Mouse (Mus musculus): ENCODE results near the gene Slc25a47. TPM values are rescaled to one million over a fixed set of nuclear protein-coding genes. Genes with fewer than 3 reads are reported as not detected.

Slc25a47 gene
- polyA plus RNA-seq, 1 experiment from 2014 or later: 16.6 TPM

DNA sequence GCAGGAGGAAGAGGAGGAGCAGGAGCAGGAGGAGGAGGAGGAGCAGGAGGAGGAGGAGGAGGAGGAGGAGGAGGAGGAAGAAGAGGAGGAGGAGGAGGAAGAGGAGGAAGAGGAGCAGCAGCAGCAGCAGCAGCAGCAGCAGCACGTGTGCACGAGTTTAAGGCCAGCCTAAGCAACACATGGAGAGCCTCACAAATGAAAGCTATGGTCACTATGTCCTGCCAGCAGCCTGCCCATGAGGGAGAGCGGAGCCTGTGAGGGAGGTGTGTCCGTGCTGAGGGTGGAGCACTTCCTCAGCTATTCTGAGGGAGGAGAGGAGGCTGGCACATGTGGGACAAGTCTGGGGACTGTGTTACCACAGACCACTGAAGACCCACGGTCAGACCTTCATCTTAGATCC, 37.3 kb downstream of the Slc25a47 start:
- H3K4me1 ChIP-seq: no peaks in the 10 kb centered on the region
- peaks cover 90% of the 10 kb centered on the region for H3K36me3 ChIP-seq
- no peak overlapping the region for H3K9ac ChIP-seq
- no peaks in the 10 kb centered on the region for H3K9me3 ChIP-seq
- H3K4me3 ChIP-seq: no peak overlapping the region
- 81% methylated on average over 5 of the region's 5 CpGs for WGBS
- no peaks in the 10 kb centered on the region for H3K27me3 ChIP-seq
- H3K4me2 ChIP-seq: no peak overlapping the region
- ATAC-seq (ENCODE audit: insufficient number of reproducible peaks, insufficient read depth, low FRiP score, low TSS enrichment, low read depth): no peak
- no peak overlapping the region for H3K27ac ChIP-seq

DNA sequence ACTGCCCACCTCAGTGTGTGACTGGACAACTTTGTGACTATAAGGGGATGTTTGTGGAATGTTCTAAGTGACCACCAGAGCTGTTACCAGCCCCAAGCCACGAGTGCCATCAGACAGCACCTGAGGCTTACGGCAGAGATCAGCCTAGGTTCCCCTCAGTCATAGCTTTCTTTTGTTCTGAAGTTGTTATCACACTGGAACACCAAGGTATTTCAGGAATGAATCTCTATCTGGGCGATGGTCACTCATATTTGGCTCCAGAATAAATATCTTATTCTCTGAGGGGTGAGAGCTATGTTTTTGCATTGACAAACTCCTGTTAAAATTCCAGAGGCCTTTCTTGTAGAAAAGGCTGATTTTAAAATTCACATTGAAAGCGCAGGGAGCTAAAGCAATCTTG, 43.3 kb downstream of the Slc25a47 start:
- no peaks in the 10 kb centered on the region for H3K4me1 ChIP-seq
- WGBS: 90% methylated on average over 4 of the region's 4 CpGs
- no peak overlapping the region for H3K9ac ChIP-seq
- H3K27ac ChIP-seq: no peak overlapping the region
- peaks cover 91% of the 10 kb centered on the region for H3K36me3 ChIP-seq
- no peak overlapping the region for H3K4me2 ChIP-seq
- ATAC-seq (ENCODE audit: insufficient number of reproducible peaks, insufficient read depth, low FRiP score, low TSS enrichment, low read depth): no peak
- no peaks in the 10 kb centered on the region for H3K9me3 ChIP-seq
- H3K27me3 ChIP-seq: no peaks in the 10 kb centered on the region
- H3K4me3 ChIP-seq: no peak overlapping the region

DNA sequence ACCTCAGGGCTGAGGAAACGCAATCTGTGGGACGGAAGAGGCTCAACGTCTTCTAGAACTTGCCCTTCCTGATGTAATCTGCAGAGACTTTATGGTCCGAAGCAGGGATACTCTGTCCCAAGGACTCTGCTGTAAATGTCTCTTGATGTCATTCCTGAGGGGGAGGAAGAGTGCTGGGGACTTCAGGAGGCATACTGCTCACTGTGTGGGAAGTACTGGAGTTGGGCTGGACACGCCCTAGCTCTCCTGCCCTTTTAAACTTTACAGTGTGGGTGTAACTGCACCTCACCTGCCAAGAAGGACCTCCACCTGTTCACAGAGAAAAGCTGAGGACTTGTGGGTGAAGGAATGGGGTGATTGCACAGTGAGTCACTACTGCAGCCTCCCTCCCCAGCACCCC, 44.8 kb downstream of the Slc25a47 start:
- Histone ChIP-seq H3K36me3 (peaks cover 90% of the 10 kb centered on the region), H3K27ac (no peak overlapping the region), H3K4me3 (no peak overlapping the region), H3K27me3 (no peaks in the 10 kb centered on the region), H3K9me3 (no peaks in the 10 kb centered on the region), H3K4me1 (no peaks in the 10 kb centered on the region), H3K4me2 (no peak overlapping the region), H3K9ac (no peak overlapping the region)
- WGBS: 91% methylated on average over 5 of the region's 5 CpGs
- no peak for ATAC-seq (ENCODE audit: insufficient number of reproducible peaks, insufficient read depth, low FRiP score, low TSS enrichment, low read depth)

DNA sequence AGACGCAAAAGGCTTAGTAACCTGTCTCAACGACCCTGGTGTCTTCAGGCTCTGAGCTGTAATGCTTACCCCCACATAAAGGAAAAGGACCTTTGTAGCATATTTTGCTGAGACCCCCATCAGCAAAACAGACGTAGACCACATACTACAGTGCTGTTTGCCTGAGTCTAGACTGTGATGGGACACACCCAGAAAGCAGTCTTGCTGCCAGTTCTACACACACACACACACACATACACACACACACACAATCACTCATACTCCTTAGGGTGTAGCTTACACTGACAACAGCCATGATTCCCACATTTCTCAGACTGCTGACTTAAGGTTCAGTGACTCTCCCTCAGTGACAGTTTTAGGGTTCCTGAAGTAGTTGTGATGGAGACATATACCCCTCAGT, 45.3 kb downstream of the Slc25a47 start:
- Histone ChIP-seq H3K9me3 (no peaks in the 10 kb centered on the region), H3K27ac (no peak overlapping the region), H3K27me3 (no peaks in the 10 kb centered on the region), H3K9ac (no peak overlapping the region), H3K4me3 (no peak overlapping the region), H3K4me1 (no peaks in the 10 kb centered on the region), H3K4me2 (no peak overlapping the region), H3K36me3 (peaks cover 90% of the 10 kb centered on the region)
- WGBS: 84% methylated on average over 3 of the region's 3 CpGs
- no peak for ATAC-seq (ENCODE audit: insufficient number of reproducible peaks, insufficient read depth, low FRiP score, low TSS enrichment, low read depth)

DNA sequence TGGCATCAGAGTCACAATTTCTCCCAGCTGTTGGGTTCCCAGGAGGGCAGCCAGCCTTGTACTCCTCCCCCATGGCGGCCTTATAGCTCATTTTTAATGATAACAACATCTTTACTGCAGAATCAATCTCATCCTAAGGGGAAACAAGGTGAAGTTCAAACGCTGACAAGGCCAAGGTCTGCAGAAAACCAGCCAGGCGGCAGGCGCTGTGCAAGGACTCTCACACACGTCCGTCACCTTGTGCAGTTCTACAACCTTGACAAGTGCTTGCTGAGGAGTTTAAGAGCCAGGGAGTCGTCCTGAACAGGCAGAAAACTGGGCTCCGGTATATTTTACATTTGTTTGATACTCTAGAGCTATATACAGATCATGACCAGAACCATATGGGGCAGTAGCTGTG, 46.9 kb downstream of the Slc25a47 start:
- Histone ChIP-seq H3K9me3 (no peaks in the 10 kb centered on the region), H3K27ac (no peak overlapping the region), H3K4me1 (no peaks in the 10 kb centered on the region), H3K9ac (no peak overlapping the region), H3K36me3 (peaks cover 95% of the 10 kb centered on the region), H3K4me3 (no peak overlapping the region), H3K27me3 (no peaks in the 10 kb centered on the region), H3K4me2 (no peak overlapping the region)
- 86% methylated on average over 8 of the region's 8 CpGs for WGBS
- ATAC-seq (ENCODE audit: insufficient number of reproducible peaks, insufficient read depth, low FRiP score, low TSS enrichment, low read depth): no peak

DNA sequence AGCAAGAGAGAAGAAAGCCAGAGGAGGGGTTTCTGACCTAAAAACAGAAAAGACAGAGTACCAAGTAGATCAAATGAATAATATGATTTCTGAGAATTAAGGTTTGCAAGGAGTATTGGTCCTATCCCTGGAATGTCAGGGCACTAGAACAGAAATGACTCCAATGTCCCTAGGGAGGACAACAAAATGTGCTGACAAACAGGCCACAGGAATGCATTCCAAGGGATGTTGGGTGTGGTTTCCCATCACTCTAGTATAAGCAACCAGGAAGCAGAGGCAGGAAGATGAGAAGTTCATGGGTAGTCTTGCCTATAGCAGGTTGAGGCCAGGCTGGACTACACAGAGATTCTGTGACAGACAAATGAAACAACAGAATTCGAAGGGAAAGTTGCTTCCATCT, 50.1 kb downstream of the Slc25a47 start:
- no peak overlapping the region for H3K27ac ChIP-seq
- H3K9me3 ChIP-seq: no peaks in the 10 kb centered on the region
- 92% methylated on average over 1 of the region's 1 CpGs for WGBS
- ATAC-seq (ENCODE audit: insufficient number of reproducible peaks, insufficient read depth, low FRiP score, low TSS enrichment, low read depth): no peak
- no peak overlapping the region for H3K9ac ChIP-seq
- peaks cover 91% of the 10 kb centered on the region for H3K36me3 ChIP-seq
- no peaks in the 10 kb centered on the region for H3K27me3 ChIP-seq
- no peak overlapping the region for H3K4me2 ChIP-seq
- H3K4me3 ChIP-seq: no peak overlapping the region
- H3K4me1 ChIP-seq: no peaks in the 10 kb centered on the region

DNA sequence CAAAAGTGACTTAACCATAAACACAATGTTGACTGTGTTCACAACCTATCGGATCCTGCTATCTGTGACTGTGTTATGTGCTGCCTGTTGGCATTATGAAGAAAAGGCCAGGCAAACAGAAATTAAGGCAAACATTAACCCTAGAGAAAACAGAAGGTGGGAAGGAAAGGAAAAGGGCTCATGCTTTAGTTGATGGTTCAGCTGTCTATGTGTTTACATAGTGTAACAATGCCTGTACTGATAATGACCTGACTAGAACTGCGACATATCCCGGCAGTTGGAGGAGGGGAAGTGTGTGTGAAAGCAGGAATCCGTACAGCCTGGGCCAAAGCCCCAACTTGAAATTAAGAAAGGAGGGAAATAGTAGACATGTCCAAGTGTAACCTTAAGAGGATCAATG, 51.2 kb downstream of the Slc25a47 start:
- no peaks in the 10 kb centered on the region for H3K4me1 ChIP-seq
- H3K4me2 ChIP-seq: no peak overlapping the region
- H3K9me3 ChIP-seq: no peaks in the 10 kb centered on the region
- no peak for ATAC-seq (ENCODE audit: insufficient number of reproducible peaks, insufficient read depth, low FRiP score, low TSS enrichment, low read depth)
- WGBS: 86% methylated on average over 4 of the region's 4 CpGs
- no peak overlapping the region for H3K9ac ChIP-seq
- H3K4me3 ChIP-seq: no peak overlapping the region
- H3K36me3 ChIP-seq: peaks cover 82% of the 10 kb centered on the region
- H3K27ac ChIP-seq: no peak overlapping the region
- H3K27me3 ChIP-seq: no peaks in the 10 kb centered on the region

DNA sequence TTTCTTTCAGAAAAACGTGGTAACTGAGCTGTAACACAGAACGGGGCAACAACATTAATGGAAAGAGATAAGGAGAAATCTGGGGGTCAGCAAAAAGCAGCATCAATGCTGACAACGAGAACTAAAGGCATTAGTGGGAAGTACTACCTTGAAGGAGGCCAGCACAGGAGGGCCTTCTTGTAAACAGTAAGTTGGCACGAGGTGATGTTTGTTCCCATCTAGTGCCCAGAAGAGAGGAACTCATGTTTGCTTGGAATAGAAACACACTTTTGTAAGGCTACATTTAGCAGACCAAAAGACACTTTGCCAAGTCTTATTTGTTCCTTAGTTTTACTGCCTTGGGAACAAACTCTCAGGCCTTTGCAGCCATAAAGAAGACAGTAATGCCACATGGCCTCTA, 52.8 kb downstream of the Slc25a47 start:
- WGBS: 76% methylated on average over 4 of the region's 4 CpGs
- ATAC-seq (ENCODE audit: insufficient number of reproducible peaks, insufficient read depth, low FRiP score, low TSS enrichment, low read depth): no peak
- H3K4me3 ChIP-seq: no peak overlapping the region
- H3K27me3 ChIP-seq: no peaks in the 10 kb centered on the region
- no peak overlapping the region for H3K4me2 ChIP-seq
- H3K4me1 ChIP-seq: peaks cover 14% of the 10 kb centered on the region
- no peak overlapping the region for H3K27ac ChIP-seq
- no peak overlapping the region for H3K9ac ChIP-seq
- no peaks in the 10 kb centered on the region for H3K9me3 ChIP-seq
- peaks cover 66% of the 10 kb centered on the region for H3K36me3 ChIP-seq

DNA sequence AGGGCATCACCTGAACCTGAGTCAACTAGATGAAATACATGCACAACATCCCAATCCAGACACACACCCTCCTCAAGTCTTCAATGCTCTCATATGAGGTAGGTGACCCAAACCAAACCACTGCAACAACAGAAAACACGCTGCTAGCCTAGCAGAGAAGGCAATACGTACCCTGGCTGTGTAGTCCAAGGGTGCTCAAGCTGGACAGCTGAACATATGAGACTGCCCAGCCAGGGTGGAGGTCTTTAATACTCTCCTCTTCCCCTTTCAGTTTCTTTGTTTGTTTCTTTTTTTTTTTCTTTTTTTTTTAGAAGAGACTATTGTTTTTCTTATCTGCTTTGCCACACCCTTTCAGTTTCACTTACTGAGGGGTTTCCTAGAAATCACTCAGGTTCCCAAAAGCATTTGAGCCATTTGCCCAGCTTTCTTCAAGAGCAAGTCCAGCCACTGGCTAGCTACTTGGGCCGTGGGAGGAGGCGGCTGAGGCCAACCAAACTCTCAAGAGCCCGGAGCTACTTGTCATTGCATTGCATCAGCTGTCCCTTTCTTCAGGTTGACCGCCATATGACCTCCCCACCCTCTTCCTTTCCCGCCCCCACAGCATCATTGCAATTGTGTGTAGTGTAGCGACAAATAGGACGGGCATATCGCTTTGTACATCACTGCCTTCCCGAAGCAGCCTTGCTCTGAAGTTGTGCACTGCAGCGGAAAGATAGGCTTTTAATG, 57.3 kb downstream of the Slc25a47 start, which contains the start of gene Wdr25:
Wdr25 (plus strand) TSS at position 643 of the 726 bp plus-strand sequence.
- no peak for ATAC-seq (ENCODE audit: insufficient number of reproducible peaks, insufficient read depth, low FRiP score, low TSS enrichment, low read depth)
- Histone ChIP-seq H3K9me3 (no peaks in the 10 kb centered on the region), H3K27ac (peak within 1 kb of the TSS; percentile 13; the same call in 1 of the 2 replicates), H3K36me3 (peaks cover 28% of the 10 kb centered on the region), H3K4me1 (peaks cover 21% of the 10 kb centered on the region), H3K4me2 (peak within 1 kb of the TSS; percentile 95), H3K4me3 (peak within 1 kb of the TSS; percentile 86), H3K9ac (peak within 1 kb of the TSS; percentile 79), H3K27me3 (no peaks in the 10 kb centered on the region)
- WGBS: 22% methylated on average over 12 of the region's 12 CpGs

DNA sequence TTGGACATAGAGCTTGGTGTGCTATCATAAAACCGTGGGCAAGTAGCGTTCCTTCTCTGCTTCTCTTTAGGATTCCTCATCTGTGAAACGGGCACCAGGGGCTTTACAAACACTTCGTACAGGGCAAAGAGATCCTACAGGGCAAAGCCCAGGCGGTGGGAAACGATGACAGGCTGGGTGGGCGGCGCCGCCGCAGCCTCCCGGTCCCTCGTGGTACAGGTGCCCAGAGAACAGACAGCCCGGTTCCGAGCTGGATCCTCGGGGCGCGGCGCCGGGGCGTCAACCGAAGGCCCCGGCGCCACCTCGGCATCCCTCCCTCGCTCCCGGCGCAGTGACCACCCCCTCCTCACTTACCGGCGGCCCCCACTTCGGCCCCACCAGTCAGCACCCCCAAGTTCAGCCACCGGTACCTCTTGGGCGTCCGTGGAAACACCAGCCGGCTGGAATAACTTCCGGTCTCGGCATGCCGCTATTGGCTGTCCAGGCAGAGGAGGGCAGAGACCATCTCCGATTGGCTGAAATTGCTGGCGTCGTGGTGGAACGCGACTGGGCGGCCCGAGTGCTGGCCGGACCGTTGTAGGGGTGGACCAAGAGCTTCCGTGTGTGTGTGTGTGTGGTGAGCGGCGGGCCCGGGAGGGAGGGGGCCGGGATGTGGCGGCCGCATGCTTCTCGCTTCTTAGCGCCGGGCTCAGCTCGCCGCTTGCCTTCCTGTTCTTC, 58.0 kb downstream of the Slc25a47 start, which contains the start of gene Wars:
Wars (minus strand) TSS at position 460 of the 717 bp plus-strand sequence.
- peaks cover 26% of the 10 kb centered on the region for H3K36me3 ChIP-seq
- ATAC-seq (ENCODE audit: insufficient number of reproducible peaks, insufficient read depth, low FRiP score, low TSS enrichment, low read depth): peak; percentile 97
- no peaks in the 10 kb centered on the region for H3K27me3 ChIP-seq
- under 1% methylated on average over 56 of the region's 58 CpGs for WGBS
- H3K4me1 ChIP-seq: peaks cover 21% of the 10 kb centered on the region
- H3K9ac ChIP-seq: peak within 1 kb of the TSS; percentile 79
- peak within 1 kb of the TSS; percentile 13; the same call in 1 of the 2 replicates for H3K27ac ChIP-seq
- no peaks in the 10 kb centered on the region for H3K9me3 ChIP-seq
- peak within 1 kb of the TSS; percentile 86 for H3K4me3 ChIP-seq
- peak within 1 kb of the TSS; percentile 95 for H3K4me2 ChIP-seq

DNA sequence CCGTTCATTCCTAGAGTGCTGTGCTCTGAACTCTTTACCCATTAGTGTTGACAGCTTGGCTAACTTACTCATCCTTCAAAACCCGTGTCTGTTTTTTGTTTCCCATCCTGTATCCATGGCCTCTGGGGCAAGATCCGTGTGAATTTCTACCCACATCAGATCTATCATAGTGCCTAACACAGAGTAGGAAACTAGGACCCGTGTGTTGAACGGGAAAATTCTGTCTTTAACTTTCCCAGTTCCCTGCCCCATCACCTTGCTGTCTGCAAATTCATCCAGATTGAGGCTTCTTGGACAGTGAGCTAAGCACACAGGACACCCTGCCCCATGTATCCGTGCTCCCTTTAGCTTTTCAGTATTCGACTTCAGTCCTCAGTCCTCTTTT, 58.6 kb downstream of the Slc25a47 start:
- peaks cover 21% of the 10 kb centered on the region for H3K4me1 ChIP-seq
- no peaks in the 10 kb centered on the region for H3K27me3 ChIP-seq
- no peaks in the 10 kb centered on the region for H3K9me3 ChIP-seq
- peaks cover 23% of the 10 kb centered on the region for H3K36me3 ChIP-seq
- ATAC-seq (ENCODE audit: insufficient number of reproducible peaks, insufficient read depth, low FRiP score, low TSS enrichment, low read depth): peak; percentile 38; the same call in 1 of the 2 replicates
- H3K27ac ChIP-seq: peak overlapping the region; percentile 13; the same call in 1 of the 2 replicates
- WGBS: 2% methylated on average over 7 of the region's 7 CpGs
- H3K4me2 ChIP-seq: peak overlapping the region; percentile 95
- peak overlapping the region; percentile 86 for H3K4me3 ChIP-seq
- H3K9ac ChIP-seq: peak overlapping the region; percentile 79

DNA sequence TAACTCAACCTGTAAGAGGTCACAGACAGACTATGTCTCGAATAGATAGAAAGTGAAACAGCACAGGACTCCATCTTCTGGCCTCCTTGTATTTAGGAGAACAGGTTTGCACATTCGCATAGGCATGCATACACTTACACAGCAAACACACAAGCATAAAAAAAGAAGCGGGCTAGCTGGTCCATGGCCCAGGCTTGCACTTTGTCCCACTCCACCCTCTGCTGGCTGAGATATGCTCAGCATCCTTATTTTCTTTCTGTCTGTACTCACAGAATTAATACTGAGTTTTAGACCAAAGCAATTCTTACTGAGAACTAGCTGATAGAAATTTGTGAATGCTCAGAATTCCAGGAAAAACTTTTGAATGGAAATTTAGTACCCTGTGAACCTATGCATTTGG, 60.2 kb downstream of the Slc25a47 start:
- no peak overlapping the region for H3K4me3 ChIP-seq
- H3K36me3 ChIP-seq: peaks cover 12% of the 10 kb centered on the region
- H3K27me3 ChIP-seq: no peaks in the 10 kb centered on the region
- no peaks in the 10 kb centered on the region for H3K9me3 ChIP-seq
- H3K4me2 ChIP-seq: no peak overlapping the region
- no peak overlapping the region for H3K27ac ChIP-seq
- H3K9ac ChIP-seq: no peak overlapping the region
- H3K4me1 ChIP-seq: peaks cover 21% of the 10 kb centered on the region
- WGBS: 75% methylated on average over 3 of the region's 3 CpGs
- no peak for ATAC-seq (ENCODE audit: insufficient number of reproducible peaks, insufficient read depth, low FRiP score, low TSS enrichment, low read depth)
